Mouse (Mus musculus): ENCODE measurements around the gene Prkd2. TPM values are rescaled to one million over a fixed set of nuclear protein-coding genes. Genes with fewer than 3 reads are reported as not detected.

The Prkd2 gene
- polyA plus RNA-seq, 1 experiment from 2014 or later = 15.3 TPM

GRCm38 (mm10) chr7:16872478-16872877 is 29.8 kb downstream of the Prkd2 start:
- 93% methylated on average over 9 of the region's 9 CpGs for WGBS
- Histone ChIP-seq H3K4me3 (no peak overlapping the region), H3K4me1 (peaks cover 13% of the 10 kb centered on the region), H3K36me3 (peaks cover 12% of the 10 kb centered on the region; the same call in 1 of the 2 replicates), H3K4me2 (replicated peaks) (no peak overlapping the region), H3K27me3 (no peaks in the 10 kb centered on the region), H3K9ac (no peak overlapping the region), H3K27ac (no peak overlapping the region), H3K9me3 (no peaks in the 10 kb centered on the region)
- ATAC-seq (ENCODE audit: insufficient number of reproducible peaks, insufficient read depth, low FRiP score, low TSS enrichment) = no peak

- Histone ChIP-seq H3K4me1 (peaks cover 13% of the 10 kb centered on the region), H3K9ac (no peak overlapping the region), H3K27ac (no peak overlapping the region), H3K4me2 (replicated peaks) (no peak overlapping the region), H3K9me3 (no peaks in the 10 kb centered on the region), H3K4me3 (no peak overlapping the region), H3K36me3 (peaks cover 16% of the 10 kb centered on the region), H3K27me3 (no peaks in the 10 kb centered on the region)
- 93% methylated on average over 4 of the region's 4 CpGs for WGBS
- ATAC-seq (ENCODE audit: insufficient number of reproducible peaks, insufficient read depth, low FRiP score, low TSS enrichment) = no peak
Measured at GRCm38 (mm10) chr7:16873392-16873791, 30.7 kb downstream of the Prkd2 start.

GRCm38 (mm10) chr7:16874190-16874589 is 31.5 kb downstream of the Prkd2 start:
- H3K9me3 ChIP-seq = no peaks in the 10 kb centered on the region
- H3K36me3 ChIP-seq = peaks cover 18% of the 10 kb centered on the region
- 4% methylated on average over 17 of the region's 17 CpGs for WGBS
- H3K27me3 ChIP-seq = no peaks in the 10 kb centered on the region
- H3K4me2 ChIP-seq (replicated peaks) = peak overlapping the region; percentile 79
- H3K9ac ChIP-seq = no peak overlapping the region; the same call in 1 of the 2 replicates
- H3K27ac ChIP-seq = peak overlapping the region; percentile 91
- peaks cover 13% of the 10 kb centered on the region for H3K4me1 ChIP-seq
- peak overlapping the region; percentile 89 for H3K4me3 ChIP-seq
- no peak for ATAC-seq (ENCODE audit: insufficient number of reproducible peaks, insufficient read depth, low FRiP score, low TSS enrichment)

- Histone ChIP-seq H3K4me2 (replicated peaks) (peak overlapping the region; percentile 79), H3K27ac (peak overlapping the region; percentile 92), H3K4me1 (peaks cover 16% of the 10 kb centered on the region), H3K9ac (peak overlapping the region; percentile 90; the same call in 1 of the 2 replicates), H3K36me3 (peaks cover 21% of the 10 kb centered on the region), H3K9me3 (no peaks in the 10 kb centered on the region), H3K27me3 (no peaks in the 10 kb centered on the region), H3K4me3 (peak overlapping the region; percentile 89)
- peak; percentile 93 for ATAC-seq (ENCODE audit: insufficient number of reproducible peaks, insufficient read depth, low FRiP score, low TSS enrichment)
- WGBS = under 1% methylated on average over 30 of the region's 33 CpGs
Measured at GRCm38 (mm10) chr7:16874756-16875309, 32.1 kb downstream of the Prkd2 start.

- Histone ChIP-seq H3K4me3 (peak within 1 kb of the TSS; percentile 89), H3K4me2 (replicated peaks) (peak within 1 kb of the TSS; percentile 79), H3K9me3 (no peaks in the 10 kb centered on the region), H3K9ac (peak within 1 kb of the TSS; percentile 90), H3K27me3 (no peaks in the 10 kb centered on the region), H3K36me3 (peaks cover 21% of the 10 kb centered on the region), H3K27ac (peak within 1 kb of the TSS; percentile 92), H3K4me1 (peaks cover 16% of the 10 kb centered on the region)
- 0% methylated on average over 1 of the region's 1 CpGs for WGBS
- no peak for ATAC-seq (ENCODE audit: insufficient number of reproducible peaks, insufficient read depth, low FRiP score, low TSS enrichment)
Measured at GRCm38 (mm10) chr7:16875310-16875325, 32.4 kb downstream of the Prkd2 start, which contains the start of gene Dact3. TSS of gene Dact3 (plus strand) at chr7:16875317.

- no peak for ATAC-seq (ENCODE audit: insufficient number of reproducible peaks, insufficient read depth, low FRiP score, low TSS enrichment)
Measured at GRCm38 (mm10) chr7:16875326-16875725, 32.6 kb downstream of the Prkd2 start.

GRCm38 (mm10) chr7:16876006-16876405 is 33.3 kb downstream of the Prkd2 start:
- no peaks in the 10 kb centered on the region for H3K27me3 ChIP-seq
- peaks cover 22% of the 10 kb centered on the region for H3K4me1 ChIP-seq
- peak overlapping the region; percentile 79 for H3K4me2 ChIP-seq (replicated peaks)
- peak overlapping the region; percentile 89 for H3K4me3 ChIP-seq
- peak overlapping the region; percentile 90 for H3K9ac ChIP-seq
- WGBS = 4% methylated on average over 11 of the region's 11 CpGs
- ATAC-seq (ENCODE audit: insufficient number of reproducible peaks, insufficient read depth, low FRiP score, low TSS enrichment) = no peak
- peaks cover 23% of the 10 kb centered on the region for H3K36me3 ChIP-seq
- peak overlapping the region; percentile 92 for H3K27ac ChIP-seq
- H3K9me3 ChIP-seq = no peaks in the 10 kb centered on the region

More at GRCm38 (mm10) chr7:16875326-16875725, 32.6 kb downstream of the Prkd2 start:
- Histone ChIP-seq H3K4me2 (replicated peaks) (peak overlapping the region; percentile 79), H3K36me3 (peaks cover 21% of the 10 kb centered on the region), H3K4me3 (peak overlapping the region; percentile 89), H3K27ac (peak overlapping the region; percentile 92), H3K9me3 (no peaks in the 10 kb centered on the region), H3K4me1 (peaks cover 18% of the 10 kb centered on the region), H3K9ac (peak overlapping the region; percentile 90), H3K27me3 (no peaks in the 10 kb centered on the region)
- under 1% methylated on average over 39 of the region's 42 CpGs for WGBS

GRCm38 (mm10) chr7:16876608-16877007 is 33.9 kb downstream of the Prkd2 start:
- no peaks in the 10 kb centered on the region for H3K27me3 ChIP-seq
- ATAC-seq (ENCODE audit: insufficient number of reproducible peaks, insufficient read depth, low FRiP score, low TSS enrichment) = peak; percentile 38
- no peaks in the 10 kb centered on the region for H3K9me3 ChIP-seq
- H3K4me2 ChIP-seq (replicated peaks) = peak overlapping the region; percentile 79
- H3K9ac ChIP-seq = peak overlapping the region; percentile 90
- peak overlapping the region; percentile 92 for H3K27ac ChIP-seq
- WGBS = 0% methylated on average over 13 of the region's 13 CpGs
- peak overlapping the region; percentile 89 for H3K4me3 ChIP-seq
- peaks cover 22% of the 10 kb centered on the region for H3K4me1 ChIP-seq
- H3K36me3 ChIP-seq = peaks cover 24% of the 10 kb centered on the region; the same call in 1 of the 2 replicates

GRCm38 (mm10) chr7:16877717-16878116 is 35.0 kb downstream of the Prkd2 start:
- ATAC-seq (ENCODE audit: insufficient number of reproducible peaks, insufficient read depth, low FRiP score, low TSS enrichment) = no peak
- no peaks in the 10 kb centered on the region for H3K9me3 ChIP-seq
- WGBS = 78% methylated on average over 3 of the region's 3 CpGs
- no peaks in the 10 kb centered on the region for H3K27me3 ChIP-seq
- H3K4me3 ChIP-seq = no peak overlapping the region
- H3K9ac ChIP-seq = no peak overlapping the region
- peaks cover 31% of the 10 kb centered on the region; the same call in 1 of the 2 replicates for H3K36me3 ChIP-seq
- H3K4me1 ChIP-seq = peaks cover 22% of the 10 kb centered on the region
- H3K27ac ChIP-seq = no peak overlapping the region
- no peak overlapping the region for H3K4me2 ChIP-seq (replicated peaks)

GRCm38 (mm10) chr7:16879796-16880547 is 37.3 kb downstream of the Prkd2 start:
- Histone ChIP-seq H3K36me3 (peaks cover 54% of the 10 kb centered on the region), H3K4me1 (peaks cover 22% of the 10 kb centered on the region), H3K9ac (peak overlapping the region; percentile 11; the same call in 1 of the 2 replicates), H3K27me3 (peaks cover 2% of the 10 kb centered on the region; the same call in 1 of the 2 replicates), H3K4me2 (replicated peaks) (peak overlapping the region; percentile 14), H3K27ac (peak overlapping the region; percentile 90), H3K4me3 (no peak overlapping the region), H3K9me3 (0 out of 2 replicates have a peak, but pooled peaks cover 4% of the 10 kb centered on the region)
- 19% methylated on average over 9 of the region's 9 CpGs for WGBS
- ATAC-seq (ENCODE audit: insufficient number of reproducible peaks, insufficient read depth, low FRiP score, low TSS enrichment) = 0 out of 2 replicates have a peak, but pooled peaks have one; percentile 1

GRCm38 (mm10) chr7:16880615-16881014 is 37.9 kb downstream of the Prkd2 start:
- H3K27me3 ChIP-seq = peaks cover 9% of the 10 kb centered on the region; the same call in 1 of the 2 replicates
- peak overlapping the region; percentile 14; the same call in 1 of the 2 replicates for H3K4me2 ChIP-seq (replicated peaks)
- no peak for ATAC-seq (ENCODE audit: insufficient number of reproducible peaks, insufficient read depth, low FRiP score, low TSS enrichment)
- WGBS = 16% methylated on average over 5 of the region's 5 CpGs
- peaks cover 22% of the 10 kb centered on the region for H3K4me1 ChIP-seq
- peaks cover 60% of the 10 kb centered on the region for H3K36me3 ChIP-seq
- no peak overlapping the region for H3K4me3 ChIP-seq
- H3K9me3 ChIP-seq = peaks cover 10% of the 10 kb centered on the region
- peak overlapping the region; percentile 11; the same call in 1 of the 2 replicates for H3K9ac ChIP-seq
- H3K27ac ChIP-seq = peak overlapping the region; percentile 90

GRCm38 (mm10) chr7:16883162-16883561 is 40.5 kb downstream of the Prkd2 start:
- Histone ChIP-seq H3K27ac (no peak overlapping the region), H3K9ac (no peak overlapping the region), H3K9me3 (peaks cover 19% of the 10 kb centered on the region), H3K27me3 (peaks cover 19% of the 10 kb centered on the region), H3K4me1 (peaks cover 13% of the 10 kb centered on the region), H3K4me2 (replicated peaks) (no peak overlapping the region), H3K36me3 (peaks cover 80% of the 10 kb centered on the region), H3K4me3 (no peak overlapping the region)
- no peak for ATAC-seq (ENCODE audit: insufficient number of reproducible peaks, insufficient read depth, low FRiP score, low TSS enrichment)
- 88% methylated on average over 6 of the region's 6 CpGs for WGBS
